Mouse (Mus musculus) megakaryocyte-erythroid progenitor cell, adult 5 weeks (primary cell): Measurements from ENCODE around the gene Kdsr. TPM values are rescaled to one million over a fixed set of nuclear protein-coding genes. Genes with fewer than 3 reads are reported as not detected.

Source experiments
- polyA plus RNA-seq: library from polyadenylated mRNA; stranded (reverse); fragments of >175 nt; gene quantifications from 2 replicates; pipeline ENCODE4 v1.2.3, GENCODE M21; 2012

Gene Kdsr
- 5.3 and 8.3 TPM in 2 replicates for polyA plus RNA-seq

GRCm38 (mm10) chr1:106759572-106760435 lies at the start of gene Kdsr:
TSS of gene Kdsr (minus strand) at chr1:106759727.

GRCm38 (mm10) chr1:106796542-106796924 lies 37.0 kb upstream of the Kdsr start, which contains the start of gene Vps4b:
TSS of gene Vps4b (minus strand) at chr1:106796728.

GRCm38 (mm10) chr1:106713621-106714529 lies 45.7 kb downstream of the Kdsr start, which contains the start of gene Bcl2:
TSS of gene Bcl2 (minus strand) at chr1:106714274.

Other genes with a start within 250 kb of the Kdsr start
- gene Bcl2, start 45.5 kb downstream of the Kdsr start, polyA plus RNA-seq = 8.2 and 11.4 TPM in 2 replicates
- 27.6 and 29.4 TPM in 2 replicates for gene Vps4b, start 37.0 kb upstream of the Kdsr start, polyA plus RNA-seq
- not detected in 2 replicates for gene Serpinb5, start 101.4 kb upstream of the Kdsr start, polyA plus RNA-seq
- not detected in 2 replicates for gene Serpinb12, start 174.7 kb upstream of the Kdsr start, polyA plus RNA-seq
- gene Serpinb13, start 221.3 kb upstream of the Kdsr start, polyA plus RNA-seq = not detected in 2 replicates